Mouse (Mus musculus): Measurements from ENCODE around the gene Tchhl1.

GRCm38 (mm10) chr3:93512386-93513101 lies 44.0 kb downstream of the Tchhl1 start:
- TF ChIP-seq CTCF (IDR thresholded peaks at IDR 0.05; ENCODE audit: control insufficient read depth, insufficient read depth, low read length) (no peak), POLR2A (IDR thresholded peaks at IDR 0.05; ENCODE audit: borderline replicate concordance, control insufficient read depth, low read depth, low read length) (no peak)
